Mouse (Mus musculus) bone marrow macrophage, adult 2 months (primary cell): ENCODE measurements around the gene Gadd45gip1.

Experiments
- CTCF ChIP-seq: IDR thresholded peaks from 2 replicates; pipeline ENCODE4 v1.5.1; 2012; ENCODE audit warnings: low read depth, mild to moderate bottlenecking, low read length, moderate library complexity
- POLR2A ChIP-seq: IDR thresholded peaks from 2 replicates; pipeline ENCODE4 v1.6.1; 2012; ENCODE audit warnings: mild to moderate bottlenecking, low read depth, low read length, borderline replicate concordance

GRCm38 (mm10) chr8:84786801-84787467 is 44.4 kb upstream of the Gadd45gip1 start:
- no peak for TF ChIP-seq POLR2A
- TF ChIP-seq CTCF: no peak
